Mouse (Mus musculus): ENCODE measurements around the gene Ahsa1.
"Not testable (repeated sequence)": the region's sequence is repeated elsewhere in the genome, so short reads cannot be mapped to it uniquely, and the experiment has no call there.

The Ahsa1 gene

DNA sequence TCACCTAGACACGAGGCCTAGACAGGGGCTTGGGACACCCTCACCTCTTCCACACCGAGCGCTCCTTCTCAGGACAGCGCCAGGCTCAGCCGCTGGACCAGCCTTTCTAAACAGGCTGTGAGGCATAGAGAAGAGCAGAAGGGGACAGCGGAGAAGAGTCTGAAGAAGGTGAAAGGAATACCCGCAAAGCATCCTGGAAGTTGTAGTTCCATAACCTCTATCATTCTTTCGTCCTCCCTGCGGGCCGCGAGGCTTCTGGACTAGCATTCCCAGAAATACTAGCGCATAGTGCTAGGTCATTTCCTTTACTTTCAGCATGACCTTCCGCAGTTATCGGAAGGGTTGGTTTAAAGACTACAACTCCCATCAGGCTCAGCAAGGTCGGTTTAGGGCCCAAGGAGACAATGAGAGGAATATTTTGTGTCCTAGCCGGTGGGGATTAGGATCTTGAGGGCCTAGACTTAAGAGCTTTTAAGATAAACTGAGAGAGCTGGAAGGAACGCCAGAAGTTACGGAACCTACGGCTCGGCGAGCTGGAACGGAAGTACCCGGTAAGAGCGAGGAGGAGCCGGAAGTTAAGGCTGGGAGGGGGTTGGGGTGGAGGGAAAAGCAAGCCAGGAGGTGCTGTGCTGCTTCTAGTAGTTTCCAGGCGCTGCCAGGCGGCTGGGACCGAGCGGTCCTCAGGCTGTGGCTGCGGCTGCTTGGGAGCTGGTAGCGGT, at the start of gene Ahsa1, which contains the start of gene Vipas39:
Gene Ahsa1, plus strand, starts transcription at position 372 of the 719 bp plus-strand sequence.
Gene Vipas39, minus strand, starts transcription at position 149 of the 719 bp plus-strand sequence.
- DNase-seq (ENCODE audit: low read depth, low spot score), result peak; percentile 91

- DNase-seq (ENCODE audit: low read depth, low spot score), result no peak
Observed at GRCm38 (mm10) chr12:87217596-87217995, 48.7 kb upstream of the Ahsa1 start.

DNA sequence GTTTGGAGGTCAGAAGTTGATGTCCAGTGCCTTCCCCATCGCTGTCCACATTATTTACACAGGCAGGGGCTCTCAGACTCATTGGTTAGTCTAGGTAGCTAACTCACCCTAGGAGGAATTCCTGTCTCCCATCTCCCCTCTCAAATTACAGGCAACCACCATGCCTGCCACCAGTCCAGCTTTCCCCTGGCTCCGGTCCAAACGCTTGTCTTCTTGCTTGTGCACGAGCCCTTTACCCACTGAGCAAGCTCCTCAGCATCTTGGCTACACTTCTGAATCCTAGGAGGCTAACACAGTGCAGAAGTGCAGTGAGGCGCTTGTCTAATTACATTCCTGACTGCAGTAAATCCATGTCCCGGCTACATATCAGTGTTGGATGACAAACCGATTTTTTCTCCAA, 46.9 kb upstream of the Ahsa1 start:
- no peak for DNase-seq (ENCODE audit: low read depth, low spot score)

DNA sequence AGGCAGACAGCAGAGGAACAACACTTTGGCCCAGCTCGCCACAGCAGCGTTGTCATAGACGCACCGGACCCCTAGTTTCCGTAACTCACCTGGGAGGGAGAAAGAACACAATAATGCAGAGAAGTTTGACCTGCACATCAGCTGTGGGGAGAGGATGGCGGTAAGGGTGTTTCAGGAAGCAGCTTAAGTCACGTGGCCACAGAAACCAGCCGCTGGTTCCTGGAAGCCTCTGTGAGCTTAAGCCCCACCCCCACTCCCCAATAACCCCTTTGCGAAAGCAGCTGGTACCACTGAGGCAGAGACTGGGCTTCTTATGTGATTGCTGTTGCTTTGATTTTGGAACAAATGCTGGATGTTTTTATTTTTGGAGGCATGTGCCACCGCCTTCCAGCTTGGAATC, 41.3 kb upstream of the Ahsa1 start:
- no peak for DNase-seq (ENCODE audit: low read depth, low spot score)

GRCm38 (mm10) chr12:87226801-87227200, 39.5 kb upstream of the Ahsa1 start:
- no peak for DNase-seq (ENCODE audit: low read depth, low spot score)

- no peak for DNase-seq (ENCODE audit: low read depth, low spot score)
Observed at GRCm38 (mm10) chr12:87229633-87230032, 36.6 kb upstream of the Ahsa1 start.

DNA sequence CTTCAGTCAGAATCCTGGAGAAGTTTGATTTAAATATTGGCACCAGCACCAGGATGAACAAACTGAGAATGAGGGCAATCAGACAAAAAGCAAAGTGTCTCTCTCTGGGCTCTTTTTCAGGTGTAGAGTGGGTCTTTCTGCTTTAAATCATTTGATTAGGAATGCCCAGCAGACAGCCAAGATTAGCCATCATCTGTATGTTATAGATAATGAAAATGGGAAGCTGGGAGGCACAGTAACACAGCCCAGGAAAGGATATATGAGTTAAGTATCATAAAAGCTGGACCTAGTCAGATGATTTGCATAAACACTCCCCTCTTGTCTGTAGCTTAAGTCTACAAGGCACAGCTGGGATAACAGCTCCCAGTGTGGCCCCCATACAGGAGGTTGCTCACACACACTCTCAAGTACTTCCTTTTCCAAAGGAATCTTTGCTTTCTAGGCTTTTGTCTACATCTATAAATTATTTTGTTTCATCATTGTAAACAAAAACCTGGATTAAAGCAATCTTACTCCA, 35.8 kb upstream of the Ahsa1 start:
- DNase-seq (ENCODE audit: low read depth, low spot score), result no peak

DNA sequence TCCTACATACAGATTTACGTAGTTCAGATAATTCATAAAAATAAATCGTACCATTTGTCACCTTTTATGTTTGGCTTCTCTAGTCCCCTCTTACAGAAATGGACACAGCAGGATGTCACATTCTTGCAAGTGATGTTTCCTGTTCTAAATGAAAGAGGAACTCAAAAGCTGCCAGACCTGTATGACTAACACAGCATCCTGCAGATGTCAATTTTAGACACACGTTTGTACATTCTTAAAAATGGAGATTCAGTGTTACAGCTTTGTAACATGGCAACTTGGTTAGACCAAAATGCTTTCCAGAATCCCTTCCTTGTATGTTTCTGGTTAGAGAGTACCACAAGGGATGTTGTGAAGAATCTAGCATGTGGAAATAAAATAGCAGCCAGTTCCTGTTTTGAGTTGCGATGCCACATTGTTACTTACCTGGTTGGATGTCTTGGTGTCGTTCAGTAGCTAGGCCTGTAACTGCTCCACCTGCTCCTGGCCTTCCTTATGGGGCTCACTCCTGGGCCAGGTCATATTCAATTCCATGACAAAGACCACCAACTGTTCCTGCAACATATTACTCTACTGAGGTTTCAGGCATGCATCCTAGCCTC, 29.3 kb upstream of the Ahsa1 start:
- no peak for DNase-seq (ENCODE audit: low read depth, low spot score)

DNA sequence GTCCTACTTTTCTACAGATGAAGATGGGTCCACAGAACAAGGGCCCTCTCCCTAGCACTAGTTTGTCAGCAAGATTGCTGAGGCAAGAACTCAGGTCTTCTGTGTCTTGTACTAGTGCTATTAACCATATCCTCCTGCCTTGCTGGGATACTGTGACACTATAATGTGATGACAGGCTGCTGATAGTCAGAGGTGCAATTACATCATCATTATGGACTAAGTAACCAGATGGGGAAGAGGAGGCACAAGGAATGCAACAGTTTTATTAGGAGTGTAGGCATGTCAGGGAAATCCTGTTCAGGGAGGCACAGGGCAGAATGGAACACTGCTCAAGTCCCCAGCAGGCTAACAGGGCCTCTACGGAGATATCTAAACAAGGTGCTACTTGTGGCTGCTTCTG, 27.6 kb upstream of the Ahsa1 start, which contains the start of gene Noxred1:
Gene Noxred1, minus strand, starts transcription at position 101 of the 400 bp plus-strand sequence.
- DNase-seq (ENCODE audit: low read depth, low spot score), result no peak

DNA sequence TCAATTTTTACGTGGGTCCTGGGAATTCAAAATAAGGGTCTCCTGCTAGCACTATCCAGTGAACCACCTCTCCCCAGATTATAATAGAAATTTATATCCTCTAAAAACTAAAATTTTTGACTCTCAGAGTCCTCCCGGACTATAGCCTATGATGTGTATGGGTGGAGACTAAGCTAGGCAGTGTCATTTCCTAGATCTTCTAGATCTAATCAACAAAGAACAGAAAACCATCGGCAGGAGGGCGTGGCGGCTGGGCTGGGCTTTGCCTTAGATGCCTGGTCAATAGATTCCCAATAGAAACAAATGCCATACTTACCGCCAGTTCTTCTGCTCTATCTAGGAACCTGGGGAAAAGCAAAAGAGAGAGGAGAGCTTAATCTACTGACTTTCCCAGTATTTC, 16.1 kb upstream of the Ahsa1 start:
- DNase-seq (ENCODE audit: low read depth, low spot score), result no peak

- no peak for DNase-seq (ENCODE audit: low read depth, low spot score)
Observed at GRCm38 (mm10) chr12:87253878-87254277, 12.4 kb upstream of the Ahsa1 start.

DNA sequence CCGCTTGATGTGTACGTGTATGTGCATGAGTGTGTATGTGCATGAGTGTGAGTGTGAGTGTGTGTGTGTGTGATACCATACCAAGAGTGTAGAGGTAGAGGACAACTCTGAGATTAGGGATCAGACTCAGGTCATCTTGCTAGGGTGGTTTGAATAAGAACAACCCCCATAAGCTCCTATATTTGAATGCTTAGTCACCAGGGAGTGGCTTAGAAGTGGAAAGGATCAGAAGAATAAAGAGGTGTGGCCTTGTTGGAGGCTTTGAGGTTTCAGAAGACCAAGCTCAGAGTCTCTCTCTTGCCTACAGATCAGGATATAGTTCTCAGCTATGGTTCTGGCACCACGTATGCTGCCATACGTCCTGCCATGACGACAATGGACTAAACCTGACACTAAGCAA, 9.7 kb upstream of the Ahsa1 start:
- no peak for DNase-seq (ENCODE audit: low read depth, low spot score)

- DNase-seq (ENCODE audit: low read depth, low spot score), result no peak
Observed at GRCm38 (mm10) chr12:87260562-87260961, 5.7 kb upstream of the Ahsa1 start.

GRCm38 (mm10) chr12:87265444-87265843, 835 bp upstream of the Ahsa1 start:
- no peak for DNase-seq (ENCODE audit: low read depth, low spot score)

DNA sequence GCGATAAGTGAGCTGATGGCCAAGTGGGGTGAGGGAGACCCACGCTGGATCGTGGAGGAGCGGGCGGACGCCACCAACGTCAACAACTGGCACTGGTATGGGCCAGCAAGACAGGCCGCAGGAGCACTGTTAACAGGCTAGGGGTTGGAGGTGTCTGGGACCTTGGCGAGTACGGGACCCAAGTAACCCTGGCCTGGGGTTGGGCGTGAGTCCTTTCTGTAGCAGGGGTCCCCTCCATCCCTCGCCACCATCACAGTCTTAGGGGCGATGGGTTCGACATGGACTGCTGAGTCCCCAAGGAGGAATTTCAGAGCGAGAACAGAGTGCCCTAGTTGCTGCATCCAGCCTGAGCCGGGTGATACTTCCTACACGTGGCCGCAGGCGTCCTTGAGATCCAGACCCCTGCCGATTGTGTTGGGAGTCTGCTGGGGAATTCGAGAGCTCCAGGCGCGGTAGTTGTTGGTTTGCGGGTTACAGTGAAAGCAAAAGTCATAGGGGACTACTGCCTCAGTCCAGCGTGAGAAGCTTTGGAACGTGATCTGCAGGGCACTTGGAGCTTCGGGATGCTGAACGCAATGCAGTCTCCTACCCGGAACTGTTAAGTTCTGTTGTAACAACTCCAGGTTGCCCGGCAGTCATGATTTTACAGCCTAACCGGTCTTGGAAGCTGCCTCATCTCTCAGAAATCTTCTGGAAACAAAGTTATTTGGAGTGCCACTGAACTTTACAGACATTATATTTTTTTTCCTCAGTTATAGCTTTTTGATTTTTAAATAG, 736 bp downstream of the Ahsa1 start:
- DNase-seq (ENCODE audit: low read depth, low spot score), result no peak

DNA sequence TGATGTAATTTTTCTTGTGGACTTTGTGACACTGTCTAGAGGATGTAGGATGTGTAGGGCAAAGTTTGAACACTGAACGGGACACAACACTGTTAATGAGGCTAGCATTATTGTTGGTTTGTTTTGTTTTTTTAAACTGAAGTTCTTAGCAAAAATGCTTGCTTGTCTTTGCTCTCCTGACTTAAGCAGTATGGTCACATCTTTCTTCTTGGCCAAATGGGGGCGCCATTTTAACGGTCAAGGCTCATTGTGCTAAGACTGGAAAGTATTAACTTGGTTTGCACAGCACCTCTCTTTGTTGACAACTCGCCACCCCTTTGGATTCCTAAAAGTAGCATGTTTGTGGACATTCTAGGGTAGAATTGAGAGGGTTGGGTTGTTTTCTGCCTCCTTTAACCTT, 1.4 kb downstream of the Ahsa1 start:
- no peak for DNase-seq (ENCODE audit: low read depth, low spot score)

DNA sequence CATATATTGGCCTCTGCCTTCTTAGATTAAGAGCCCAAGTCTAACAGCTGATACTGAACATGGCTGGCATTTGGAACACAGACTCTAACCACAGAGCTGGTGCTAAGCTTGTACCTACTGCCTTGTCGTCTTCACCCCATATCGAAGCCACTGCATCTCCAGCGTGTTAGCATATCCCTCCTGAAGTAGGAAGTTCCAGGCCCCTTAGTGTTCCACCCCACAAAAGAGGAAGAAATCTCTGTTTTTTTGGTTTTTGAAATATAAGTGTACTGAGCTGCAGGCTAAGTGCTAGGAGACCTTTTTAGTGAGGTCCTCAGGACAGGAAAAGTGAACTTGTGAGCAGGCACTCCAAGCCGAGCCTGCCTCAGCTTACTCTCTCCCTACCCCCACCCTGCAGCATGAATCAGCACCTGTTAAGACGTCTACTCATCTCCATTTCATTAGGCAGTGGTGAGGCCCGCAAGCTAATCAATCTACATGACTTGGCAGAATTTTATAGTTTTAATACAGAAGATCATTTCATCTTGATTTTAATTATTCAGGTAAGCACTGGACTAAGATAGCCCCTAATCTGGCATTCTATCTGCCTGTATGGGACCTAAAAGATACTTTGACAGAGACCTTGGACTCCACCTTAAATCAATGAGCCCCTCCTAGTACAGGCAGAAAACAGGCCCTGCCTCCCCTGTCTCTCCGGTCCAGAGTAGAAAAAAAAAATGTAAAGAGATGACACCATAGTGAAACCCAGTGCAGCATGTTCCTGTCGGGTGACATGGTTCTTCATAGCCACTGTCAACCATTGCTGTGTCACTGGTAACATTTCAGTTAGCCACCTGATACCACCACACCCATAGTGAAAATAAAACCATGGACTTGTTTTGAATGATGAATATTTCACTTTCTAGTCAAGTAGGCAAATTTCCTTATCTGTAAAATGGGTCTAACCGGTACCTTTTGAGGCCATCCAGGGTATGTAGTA, 8.9 kb downstream of the Ahsa1 start:
- DNase-seq (ENCODE audit: low read depth, low spot score), result no peak

DNA sequence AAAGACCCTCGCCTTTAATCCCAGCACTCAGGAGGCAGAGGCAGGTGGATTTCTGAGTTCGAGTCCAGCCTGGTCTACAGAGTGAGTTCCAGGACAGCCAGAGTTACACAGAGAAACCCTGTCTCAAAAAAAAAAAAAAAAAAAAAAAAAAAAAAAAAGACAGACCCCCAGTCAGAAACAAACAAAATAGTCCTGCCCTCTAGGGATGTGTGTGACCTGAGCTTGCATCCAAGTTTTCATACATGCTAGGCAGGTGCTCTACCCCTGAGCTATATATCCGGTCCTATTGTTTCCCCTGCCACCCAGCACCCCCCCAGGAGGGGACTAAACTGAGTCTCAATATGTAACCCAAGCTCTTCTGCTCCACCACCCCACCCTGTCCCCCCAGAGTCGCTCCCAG, 11.0 kb downstream of the Ahsa1 start:
- DNase-seq (ENCODE audit: low read depth, low spot score), result not testable (repeated sequence)

DNA sequence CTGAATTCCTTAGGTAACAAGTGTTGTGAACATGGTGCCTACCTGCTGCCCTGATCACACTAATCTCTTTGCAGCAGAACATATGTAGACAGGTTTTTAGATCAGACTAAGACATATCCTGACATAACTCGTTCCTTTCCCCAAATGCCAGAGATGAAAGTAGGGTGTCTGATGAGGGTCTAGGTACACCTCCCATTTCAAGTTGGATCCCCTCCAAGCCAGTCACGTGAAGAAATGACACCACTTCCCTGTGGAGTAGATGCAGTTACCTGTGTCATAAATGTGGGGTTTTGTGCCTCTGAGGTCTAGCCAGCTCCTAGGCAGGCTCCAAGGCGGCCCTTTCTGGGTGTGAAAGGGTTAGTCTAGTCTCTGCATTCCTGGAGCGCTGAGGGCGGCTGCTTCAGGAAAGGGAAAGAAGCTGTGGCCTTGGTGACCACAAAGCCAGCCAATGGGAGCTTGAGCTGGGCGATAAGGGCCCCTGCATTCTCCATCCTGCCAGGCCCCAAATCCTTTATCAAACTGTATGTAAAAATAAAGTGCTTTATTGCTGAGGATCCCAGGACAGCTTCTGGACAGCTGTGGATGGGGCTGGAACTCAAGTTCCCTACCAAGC, 11.9 kb downstream of the Ahsa1 start:
- no peak for DNase-seq (ENCODE audit: low read depth, low spot score)

GRCm38 (mm10) chr12:87279350-87279749, 13.1 kb downstream of the Ahsa1 start:
- DNase-seq (ENCODE audit: low read depth, low spot score), result no peak

- no peak for DNase-seq (ENCODE audit: low read depth, low spot score)
Observed at GRCm38 (mm10) chr12:87279879-87280278, 13.6 kb downstream of the Ahsa1 start.
